Mouse (Mus musculus) CH12.LX (cell line): Measurements from ENCODE around the gene Cma1.

Experiments used
- CHD1 ChIP-seq: IDR thresholded peaks from 2 replicates; pipeline ENCODE4 v1.6.1; 2012; ENCODE audit warnings: low read depth, low read length, improper control_type of control experiment, inconsistent platforms
- CTCF ChIP-seq, 2 experiments: IDR thresholded peaks in 1 of 2; conservative IDR thresholded peaks in 1 of 2; 2 replicates each; pipeline ENCODE4 v1.5.1; 2011 to 2012; ENCODE audit warnings: low read depth in 2 of 2, low read length in 2 of 2, improper control_type of control experiment in 1 of 2, inconsistent platforms in 1 of 2, mild to moderate bottlenecking in 1 of 2, moderate library complexity in 1 of 2
- ELF1 ChIP-seq: IDR thresholded peaks from 2 replicates; pipeline ENCODE4 v1.6.1; 2014; ENCODE audit warnings: low read depth, mild to moderate bottlenecking, inconsistent platforms, low read length, improper control_type of control experiment
- EP300 ChIP-seq: IDR thresholded peaks from 2 replicates; pipeline ENCODE4 v1.6.1; 2011; ENCODE audit warnings: low read length, improper control_type of control experiment
- KAT2A ChIP-seq: IDR thresholded peaks from 2 replicates; pipeline ENCODE4 v1.6.1; 2012; ENCODE audit warnings: low read length, improper control_type of control experiment, inconsistent platforms; ENCODE audit not compliant: insufficient replicate concordance
- MEF2A ChIP-seq: IDR thresholded peaks from 2 replicates; pipeline ENCODE4 v1.6.1; 2014; ENCODE audit warnings: low read depth, mild to moderate bottlenecking, inconsistent platforms, low read length, improper control_type of control experiment, borderline replicate concordance
- POLR2A ChIP-seq: IDR thresholded peaks from 2 replicates; pipeline ENCODE4 v1.6.1; 2011; ENCODE audit warnings: low read depth, mild to moderate bottlenecking, improper control_type of control experiment, low read length
- ZMIZ1 ChIP-seq: IDR thresholded peaks from 2 replicates; pipeline ENCODE4 v1.6.1; 2012; ENCODE audit warnings: low read depth, mild to moderate bottlenecking, inconsistent platforms, low read length, improper control_type of control experiment

DNA sequence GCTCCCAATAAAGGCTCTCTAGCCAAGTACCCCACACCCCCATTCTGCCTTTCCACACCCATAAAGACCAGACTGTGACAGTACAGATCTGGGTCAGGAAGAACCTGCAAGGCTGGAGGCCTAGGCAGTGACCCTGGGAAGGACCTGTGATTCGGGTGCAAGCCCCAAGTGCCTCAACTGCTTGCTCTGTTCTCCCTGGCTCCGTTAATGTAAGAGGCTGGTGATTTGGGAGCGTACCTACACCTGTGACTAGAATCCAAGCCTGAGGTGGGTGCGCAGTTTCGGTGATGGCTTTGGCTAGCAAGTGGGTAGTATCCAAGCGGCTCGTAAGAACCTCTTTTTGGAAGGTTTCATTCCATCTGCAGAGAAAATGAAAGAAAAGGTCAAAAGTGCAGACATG is 45.5 kb downstream of the Cma1 start:
- TF ChIP-seq CTCF (conservative IDR thresholded peaks at IDR 0.05 in 1 of 2, IDR thresholded peaks at IDR 0.05 in 1 of 2; ENCODE audit: low read depth in 2 of 2, low read length in 2 of 2) (no peak), ELF1 (no peak), POLR2A (no peak), KAT2A (no peak), EP300 (no peak), CHD1 (no peak), MEF2A (no peak), ZMIZ1 (no peak)
